Mouse (Mus musculus) urinary bladder, adult 18-20 months (tissue): ENCODE measurements at regions not wholly inside any gene's neighbourhood (a gene's known extent, or its start where the extent isn't known, plus 50 kb on each side); places are given as distances from the start of the nearest gene placed in this dataset.

Source experiments
- DNase-seq, 2 experiments: peaks; one replicate each; pipeline ENCODE4 v3.0.0; 2022; ENCODE audit warnings: low spot score in 2 of 2, mixed read lengths in 2 of 2

- DNase-seq: no peak
Measured at GRCm38 (mm10) chr2:138824873-138825272, 568.5 kb downstream of the Btbd3 start.

- no peak for DNase-seq
Measured at GRCm38 (mm10) chr2:138827813-138828570, 571.6 kb downstream of the Btbd3 start.

DNA sequence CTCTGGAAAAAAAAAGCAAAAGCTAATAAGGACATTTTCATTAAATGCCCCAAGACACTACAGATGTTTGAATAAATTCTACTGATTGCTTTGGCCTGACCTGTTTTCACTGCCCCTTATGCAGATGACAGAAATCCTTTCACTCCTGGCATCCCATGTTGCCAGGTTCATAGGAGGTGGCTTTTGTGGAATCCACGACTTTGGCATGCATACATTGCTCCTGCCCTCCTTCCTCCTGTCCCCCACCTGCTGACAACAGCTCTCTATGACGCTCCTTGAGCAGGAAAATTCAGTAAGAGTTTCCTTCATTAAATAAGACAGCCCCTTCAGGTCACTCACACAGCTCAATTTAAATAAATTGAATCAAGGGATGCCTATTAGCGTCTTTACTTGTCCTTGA lies 582.5 kb downstream of the Btbd3 start:
- DNase-seq: no peak

DNA sequence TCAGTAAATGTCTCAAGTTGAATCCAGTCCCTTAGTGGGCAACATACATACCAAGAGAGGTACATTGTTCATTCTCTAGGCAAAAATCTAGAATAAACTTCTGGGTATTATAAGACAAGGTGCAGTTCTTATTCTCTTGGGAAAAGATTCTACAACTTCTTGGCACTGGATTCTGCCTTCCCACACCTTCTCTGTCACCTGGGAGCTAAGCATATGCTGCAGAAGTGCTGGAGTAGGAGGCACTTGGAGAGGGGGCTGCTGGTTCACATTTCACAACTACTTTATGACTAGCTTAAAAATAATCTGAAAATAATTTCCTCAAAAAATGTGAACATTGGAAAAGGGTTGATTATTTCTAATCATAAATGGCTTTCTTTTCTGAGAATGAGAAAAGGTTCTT lies 602.8 kb downstream of the Btbd3 start:
- no peak for DNase-seq

DNA sequence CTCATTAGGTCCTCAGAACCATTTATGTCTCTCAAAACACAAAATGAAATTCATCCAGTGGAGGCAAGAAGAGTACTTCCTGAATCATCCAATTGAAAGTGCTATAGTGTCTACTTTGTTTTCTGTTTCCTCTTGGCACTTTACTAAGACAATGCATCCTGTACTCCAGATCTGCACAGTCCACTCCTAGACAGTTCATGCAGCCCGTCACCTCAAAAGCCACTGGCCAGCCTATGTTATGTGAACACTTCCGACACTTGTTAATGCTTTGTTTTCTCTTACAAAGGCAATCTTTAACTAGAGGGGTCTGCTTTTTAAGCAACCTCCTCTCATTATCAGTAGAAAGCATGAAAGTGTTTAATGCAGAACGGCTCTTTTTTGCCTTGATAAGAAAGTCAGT lies 597.1 kb upstream of the Sptlc3 start:
- DNase-seq: no peak

DNA sequence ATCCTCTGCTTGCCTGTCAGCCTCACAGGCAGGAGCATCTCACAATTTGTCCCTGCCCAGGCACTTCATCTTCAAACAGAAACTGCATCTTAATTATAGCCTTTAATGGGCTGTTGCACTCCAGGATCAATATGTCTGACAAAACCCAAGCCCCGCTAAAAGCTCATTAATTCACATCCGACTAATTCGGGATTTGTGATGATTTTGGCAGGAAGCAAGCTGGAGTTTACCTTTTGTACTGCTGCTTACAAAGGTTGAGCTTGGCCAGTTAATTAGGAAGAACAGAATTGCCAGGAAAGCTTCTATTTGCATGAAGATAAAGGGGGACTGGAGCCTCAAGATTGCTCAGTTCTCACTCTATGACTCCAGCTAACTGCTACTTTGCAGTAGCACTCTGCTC lies 596.6 kb upstream of the Sptlc3 start:
- DNase-seq: no peak

DNA sequence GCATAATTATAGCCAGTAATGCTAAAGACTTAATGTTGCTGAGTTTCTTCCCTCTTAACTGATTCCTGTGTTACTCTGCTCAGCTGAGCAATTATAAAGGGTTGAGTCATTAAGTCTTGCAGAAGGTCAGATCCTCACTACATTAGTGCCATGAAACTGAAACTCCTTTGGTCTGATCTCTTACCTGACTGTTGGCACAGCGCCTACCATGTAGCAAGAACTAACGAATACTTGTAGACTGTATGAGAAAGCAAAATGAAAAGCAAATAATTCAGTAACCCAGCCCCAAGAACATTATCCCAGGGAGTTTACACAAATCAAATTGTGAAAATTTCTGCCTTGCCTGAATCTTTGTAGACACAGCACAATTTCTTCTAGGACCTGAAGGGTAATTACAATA lies 556.5 kb upstream of the Sptlc3 start:
- no peak for DNase-seq

GRCm38 (mm10) chr2:138939367-138939766 lies 554.3 kb upstream of the Sptlc3 start:
- no peak for DNase-seq

GRCm38 (mm10) chr2:138966110-138966790 lies 527.5 kb upstream of the Sptlc3 start:
- no peak for DNase-seq

GRCm38 (mm10) chr2:138974548-138974947 lies 519.2 kb upstream of the Sptlc3 start:
- no peak for DNase-seq

- no peak for DNase-seq
Measured at GRCm38 (mm10) chr2:138990031-138990430, 503.7 kb upstream of the Sptlc3 start.

DNA sequence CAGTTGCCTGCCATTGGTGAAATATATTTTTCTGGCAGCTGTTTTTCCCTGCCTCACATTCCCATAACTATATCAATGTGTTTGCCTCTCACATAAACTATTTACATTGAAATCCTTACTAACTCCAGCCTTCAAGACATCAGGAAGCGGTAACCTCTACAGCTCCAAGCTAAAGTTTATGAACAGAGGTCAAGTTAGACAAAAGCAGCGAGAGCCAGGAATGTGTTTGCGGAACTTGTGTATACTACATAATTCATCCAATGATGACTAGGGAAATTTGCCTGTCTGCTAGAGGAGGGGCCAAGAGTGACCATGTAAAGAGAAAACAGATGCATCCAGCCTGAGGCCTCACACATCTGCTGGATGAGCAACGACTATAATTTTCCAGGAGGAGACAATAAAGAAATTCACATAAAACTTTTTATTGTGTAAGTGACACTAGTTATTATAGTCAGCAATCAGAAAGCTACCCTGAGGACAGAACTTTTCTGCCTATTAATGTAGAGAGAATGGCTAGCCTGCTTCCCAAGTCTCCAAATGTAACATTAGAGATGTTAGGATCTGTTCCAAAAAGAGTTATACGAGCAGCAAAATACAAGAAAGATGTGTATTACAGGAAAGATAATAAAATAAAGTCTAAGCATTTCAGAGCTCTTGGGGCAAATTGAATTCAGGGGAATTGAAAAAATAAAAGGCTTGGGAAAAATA lies 461.5 kb upstream of the Sptlc3 start:
- DNase-seq: no peak

- no peak for DNase-seq
Measured at GRCm38 (mm10) chr2:139034800-139035199, 458.9 kb upstream of the Sptlc3 start.

- DNase-seq: no peak
Measured at GRCm38 (mm10) chr2:139041671-139042273, 451.9 kb upstream of the Sptlc3 start.

DNA sequence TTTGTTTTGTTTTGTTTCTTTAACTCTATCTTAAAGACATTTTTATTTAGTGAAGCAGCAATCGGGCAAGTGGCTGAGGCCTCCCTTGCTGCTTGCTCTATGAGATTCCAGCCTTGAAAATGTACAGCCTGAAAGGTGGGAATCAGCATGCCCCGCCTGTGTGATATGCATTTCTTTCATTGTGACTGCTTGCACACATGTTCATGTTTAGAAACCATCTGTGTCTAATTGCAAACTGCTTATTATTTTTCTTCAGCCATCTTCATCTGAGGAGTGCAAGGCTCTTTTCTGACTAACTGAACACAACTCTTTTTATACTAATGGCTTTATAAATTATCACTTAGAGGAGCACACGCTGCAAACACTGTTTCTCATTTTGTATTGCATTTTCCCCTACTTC lies 449.0 kb upstream of the Sptlc3 start:
- DNase-seq: no peak

GRCm38 (mm10) chr2:139055249-139055648 lies 438.5 kb upstream of the Sptlc3 start:
- no peak for DNase-seq

GRCm38 (mm10) chr2:139069276-139069961 lies 424.3 kb upstream of the Sptlc3 start:
- DNase-seq: no peak

DNA sequence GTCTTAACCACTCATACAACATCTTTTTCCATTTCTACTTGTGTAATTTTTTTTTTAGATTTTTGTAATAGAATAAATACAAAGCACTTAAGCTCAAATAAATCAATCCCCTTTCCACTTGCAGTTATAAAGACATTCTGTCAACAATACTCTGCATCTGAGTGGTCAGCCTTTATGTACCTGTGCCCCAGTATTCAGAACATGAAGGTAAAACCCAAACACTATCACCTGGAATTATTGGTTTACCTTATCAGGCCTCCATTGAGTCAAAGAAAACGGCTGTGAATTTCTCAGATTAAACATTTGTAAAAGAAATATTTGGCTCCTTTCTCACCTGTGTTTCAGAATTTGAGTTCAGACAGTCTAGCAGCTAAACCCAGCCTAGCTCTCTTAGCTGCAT lies 422.0 kb upstream of the Sptlc3 start:
- DNase-seq: no peak

DNA sequence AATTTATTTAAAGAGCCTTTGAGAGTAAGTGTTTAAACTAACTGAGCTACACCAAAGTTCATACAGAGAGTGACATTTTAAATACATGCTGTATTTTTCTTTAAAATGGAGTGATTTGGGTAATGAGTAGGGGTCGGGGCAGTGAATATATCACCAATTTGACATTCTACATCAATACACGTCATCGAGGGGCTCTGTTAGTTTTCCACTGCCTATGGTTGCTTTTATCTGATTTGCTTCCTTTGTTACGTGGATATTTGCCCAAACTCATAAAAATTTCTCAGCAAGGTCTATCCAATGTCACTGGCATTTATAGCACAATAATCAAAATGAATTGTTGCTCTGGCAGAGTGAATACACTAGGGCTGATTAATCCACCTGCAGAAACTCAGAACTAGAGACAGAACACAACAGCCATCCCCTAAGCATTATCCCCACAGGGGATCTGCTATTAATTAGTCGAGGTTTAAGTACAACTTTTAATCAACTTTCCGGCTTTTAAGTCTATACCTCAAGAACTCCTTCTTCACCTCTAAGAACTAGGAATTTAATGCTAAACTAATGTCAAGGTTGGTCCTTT lies 400.1 kb upstream of the Sptlc3 start:
- no peak for DNase-seq

DNA sequence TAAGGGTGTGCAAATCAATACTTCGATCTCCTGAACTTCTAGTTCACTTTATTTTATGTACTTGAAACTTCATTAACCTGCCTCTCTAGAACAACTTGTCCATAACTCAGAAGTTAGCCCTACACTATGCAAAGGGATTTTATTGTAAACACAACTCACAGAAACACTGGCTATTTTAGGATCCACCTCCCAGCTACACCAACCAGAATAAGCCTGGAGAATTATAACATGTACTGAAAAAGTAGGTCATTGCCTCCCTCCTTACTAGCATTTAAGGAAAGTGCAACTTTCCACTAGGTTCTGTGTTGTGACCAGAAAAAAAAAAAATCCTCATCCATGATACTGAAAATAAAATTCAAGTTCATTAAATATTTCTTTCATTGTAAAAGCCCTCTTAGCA lies 382.0 kb upstream of the Sptlc3 start:
- no peak for DNase-seq

- no peak for DNase-seq
Measured at GRCm38 (mm10) chr2:139114523-139114922, 379.2 kb upstream of the Sptlc3 start.
